Mouse (Mus musculus) hindbrain, embryonic 15.5 days (tissue): ENCODE measurements around the gene Specc1. TPM values are rescaled to one million over a fixed set of nuclear protein-coding genes. Genes with fewer than 3 reads are reported as not detected.

Source experiments
- ATAC-seq: fragments of 200-750 bp; cut with Nextera tagmentation; 2 replicates; pipeline ENCODE4 v1.8.0; 2017; ENCODE audit warnings: low read depth, moderate number of reproducible peaks, moderate TSS enrichment; ENCODE audit not compliant: low FRiP score
- H3K27ac ChIP-seq: fragments of 300-500 bp; sonication (generic); replicated peaks from 2 replicates; pipeline ENCODE4 v1.5.1; 2015; ENCODE audit warnings: mild to moderate bottlenecking, inconsistent platforms
- H3K27me3 ChIP-seq: fragments of 300-500 bp; sonication (generic); 2 replicates; pipeline ENCODE4 v1.6.1; 2015; ENCODE audit warnings: control low read depth, inconsistent platforms
- H3K36me3 ChIP-seq: fragments of 300-500 bp; sonication (generic); 2 replicates; pipeline ENCODE4 v1.6.1; 2015; ENCODE audit warnings: control low read depth, inconsistent platforms
- H3K4me1 ChIP-seq: fragments of 300-500 bp; sonication (generic); replicated peaks from 2 replicates; pipeline ENCODE4 v1.6.1; 2015; ENCODE audit warnings: control low read depth, inconsistent platforms
- H3K4me2 ChIP-seq: fragments of 300-500 bp; sonication (generic); 2 replicates; pipeline ENCODE4 v1.6.1; 2015; ENCODE audit warnings: moderate library complexity, mild to moderate bottlenecking, inconsistent platforms
- H3K4me3 ChIP-seq: fragments of 300-500 bp; sonication (generic); 2 replicates; pipeline ENCODE4 v1.5.1; 2015; ENCODE audit warnings: mild to moderate bottlenecking, inconsistent platforms
- H3K9ac ChIP-seq: fragments of 300-500 bp; sonication (generic); 2 replicates; pipeline ENCODE4 v1.6.1; 2015; ENCODE audit warnings: inconsistent platforms
- H3K9me3 ChIP-seq: fragments of 300-500 bp; sonication (generic); 2 replicates; pipeline ENCODE4 v1.6.1; 2016; ENCODE audit warnings: control low read depth, inconsistent platforms
- WGBS: fragments of 180-500 bp; shearing (Covaris S2); methylation state at CpG from one replicate; pipeline ENCODE4 v1.1.7; 2015; 5-methylcytosine and 5-hydroxymethylcytosine counted together
- polyA plus RNA-seq: library from polyadenylated mRNA; unstranded; fragments of >200 nt; fragmentation: Nextera tagmentation; extraction: Ambion mirVana; gene quantifications from 2 replicates; pipeline ENCODE4 v1.2.1, GENCODE M21; 2015

Specc1 gene
- polyA plus RNA-seq, 1 experiment from 2014 or later, result 10.2 TPM

DNA sequence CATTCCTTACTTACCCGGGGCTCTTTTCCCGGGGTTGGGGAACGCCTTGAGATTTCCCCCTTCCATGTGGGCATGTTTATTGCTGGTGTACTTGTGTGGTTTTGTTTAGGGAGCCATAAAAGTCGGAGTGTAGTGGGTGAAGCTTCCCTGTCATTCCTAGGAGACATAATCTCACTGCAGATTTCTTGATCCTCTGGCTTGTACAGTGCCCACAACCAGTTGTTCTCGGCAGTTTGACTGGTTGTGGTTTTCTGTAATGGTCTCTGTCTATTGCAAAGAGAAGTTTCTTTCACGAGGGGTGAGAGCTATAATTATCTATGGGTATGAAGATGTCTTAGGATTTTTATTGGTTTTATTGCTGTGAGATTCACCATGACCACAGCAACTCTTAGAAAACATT lies 78.0 kb downstream of the Specc1 start:
- Histone ChIP-seq H3K4me1 (no peaks in the 10 kb centered on the region), H3K27ac (no peak overlapping the region), H3K9ac (no peak overlapping the region), H3K4me3 (no peak overlapping the region), H3K9me3 (no peaks in the 10 kb centered on the region), H3K4me2 (no peak overlapping the region), H3K27me3 (no peaks in the 10 kb centered on the region), H3K36me3 (no peaks in the 10 kb centered on the region)
- ATAC-seq, result no peak
- WGBS, result 76% methylated on average over 6 of the region's 6 CpGs

DNA sequence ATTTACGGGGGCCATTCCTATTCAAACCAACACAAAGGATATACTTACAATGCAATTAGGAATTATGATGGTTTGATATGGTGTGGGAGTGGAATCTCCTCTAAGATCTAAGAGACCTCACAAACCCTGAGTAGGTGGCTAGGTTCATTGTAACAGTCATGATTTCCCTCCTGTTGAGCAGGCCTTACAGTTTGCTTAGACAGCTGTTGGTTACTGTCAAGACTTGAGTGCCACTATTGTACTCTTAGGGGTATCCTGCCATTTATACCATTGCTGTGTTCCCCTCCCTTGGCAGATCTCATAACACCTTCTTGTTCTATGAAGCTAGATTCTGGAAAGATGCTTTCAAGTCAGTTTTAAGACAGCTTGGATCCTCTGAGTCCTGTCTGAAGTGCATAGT lies 78.7 kb downstream of the Specc1 start:
- Histone ChIP-seq H3K36me3 (no peaks in the 10 kb centered on the region), H3K9me3 (no peaks in the 10 kb centered on the region)
- WGBS, result 92% methylated on average over 1 of the region's 1 CpGs

GRCm38 (mm10) chr11:62040122-62040521 lies 83.6 kb downstream of the Specc1 start:
- Histone ChIP-seq H3K27me3 (no peaks in the 10 kb centered on the region), H3K4me2 (no peak overlapping the region), H3K4me1 (no peaks in the 10 kb centered on the region), H3K9ac (no peak overlapping the region), H3K9me3 (no peaks in the 10 kb centered on the region), H3K4me3 (no peak overlapping the region), H3K27ac (no peak overlapping the region), H3K36me3 (no peaks in the 10 kb centered on the region)
- WGBS, result 63% methylated on average over 2 of the region's 2 CpGs
- no peak for ATAC-seq

More for the DNA sequence above, 78.7 kb downstream of the Specc1 start:
- Histone ChIP-seq H3K9ac (no peak overlapping the region), H3K27ac (no peak overlapping the region), H3K27me3 (no peaks in the 10 kb centered on the region), H3K4me3 (no peak overlapping the region), H3K4me2 (no peak overlapping the region), H3K4me1 (no peaks in the 10 kb centered on the region)
- no peak for ATAC-seq

GRCm38 (mm10) chr11:62044627-62045026 lies 88.1 kb downstream of the Specc1 start:
- Histone ChIP-seq H3K9me3 (no peaks in the 10 kb centered on the region), H3K27ac (no peak overlapping the region), H3K9ac (no peak overlapping the region), H3K4me3 (no peak overlapping the region), H3K4me1 (no peaks in the 10 kb centered on the region), H3K36me3 (no peaks in the 10 kb centered on the region), H3K27me3 (no peaks in the 10 kb centered on the region), H3K4me2 (no peak overlapping the region)
- ATAC-seq, result no peak
- 41% methylated on average over 3 of the region's 3 CpGs for WGBS

DNA sequence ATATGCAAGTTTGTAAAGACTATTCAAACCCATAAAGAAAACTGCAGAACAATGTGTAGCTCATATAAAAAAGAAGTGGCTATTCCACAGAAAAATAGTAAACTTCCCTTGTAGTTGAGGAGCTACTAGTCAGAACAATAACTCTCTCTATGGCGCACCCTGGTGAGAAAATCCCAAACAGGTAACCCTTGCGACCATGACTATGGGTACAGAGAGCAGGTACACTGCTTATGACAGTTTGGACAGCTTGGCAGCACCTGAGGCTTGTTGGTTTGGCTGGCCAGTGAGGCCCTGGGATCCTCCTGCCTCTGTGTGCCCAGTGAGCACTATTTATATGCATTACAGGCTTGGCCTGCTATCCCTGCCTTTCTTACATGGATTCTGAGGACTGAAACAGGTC lies 89.4 kb downstream of the Specc1 start:
- H3K4me3 ChIP-seq, result no peak overlapping the region
- ATAC-seq, result no peak
- H3K9ac ChIP-seq, result no peak overlapping the region
- no peaks in the 10 kb centered on the region for H3K4me1 ChIP-seq
- 59% methylated on average over 2 of the region's 2 CpGs for WGBS
- H3K4me2 ChIP-seq, result no peak overlapping the region
- no peaks in the 10 kb centered on the region for H3K36me3 ChIP-seq
- H3K27me3 ChIP-seq, result no peaks in the 10 kb centered on the region
- H3K27ac ChIP-seq, result no peak overlapping the region
- H3K9me3 ChIP-seq, result no peaks in the 10 kb centered on the region

GRCm38 (mm10) chr11:62047817-62048640 lies 91.5 kb downstream of the Specc1 start:
- ATAC-seq, result peak; percentile 51; the same call in 1 of the 2 replicates
- 42% methylated on average over 9 of the region's 9 CpGs for WGBS
- no peaks in the 10 kb centered on the region for H3K36me3 ChIP-seq
- H3K27ac ChIP-seq, result no peak overlapping the region
- no peaks in the 10 kb centered on the region for H3K27me3 ChIP-seq
- H3K9me3 ChIP-seq, result no peaks in the 10 kb centered on the region
- H3K4me3 ChIP-seq, result no peak overlapping the region
- H3K4me1 ChIP-seq, result no peaks in the 10 kb centered on the region
- no peak overlapping the region for H3K4me2 ChIP-seq
- H3K9ac ChIP-seq, result no peak overlapping the region

- Histone ChIP-seq H3K27ac (no peak overlapping the region), H3K9ac (no peak overlapping the region)
- no peak for ATAC-seq
These were observed 92.6 kb downstream of the Specc1 start for GRCm38 (mm10) chr11:62049170-62049569.

GRCm38 (mm10) chr11:62050356-62051330 lies 94.1 kb downstream of the Specc1 start:
- Histone ChIP-seq H3K4me3 (no peak overlapping the region), H3K9me3 (no peaks in the 10 kb centered on the region), H3K9ac (no peak overlapping the region), H3K4me1 (no peaks in the 10 kb centered on the region), H3K36me3 (no peaks in the 10 kb centered on the region), H3K4me2 (no peak overlapping the region), H3K27ac (no peak overlapping the region), H3K27me3 (no peaks in the 10 kb centered on the region)
- no peak for ATAC-seq
- 67% methylated on average over 8 of the region's 8 CpGs for WGBS

More at GRCm38 (mm10) chr11:62049170-62049569, 92.6 kb downstream of the Specc1 start:
- Histone ChIP-seq H3K4me2 (no peak overlapping the region), H3K36me3 (no peaks in the 10 kb centered on the region), H3K9me3 (no peaks in the 10 kb centered on the region), H3K4me3 (no peak overlapping the region), H3K4me1 (no peaks in the 10 kb centered on the region), H3K27me3 (no peaks in the 10 kb centered on the region)

GRCm38 (mm10) chr11:62051487-62051886 lies 94.9 kb downstream of the Specc1 start:
- Histone ChIP-seq H3K36me3 (no peaks in the 10 kb centered on the region), H3K4me1 (no peaks in the 10 kb centered on the region), H3K9ac (no peak overlapping the region), H3K4me2 (no peak overlapping the region), H3K9me3 (no peaks in the 10 kb centered on the region), H3K4me3 (no peak overlapping the region), H3K27me3 (no peaks in the 10 kb centered on the region), H3K27ac (no peak overlapping the region)
- ATAC-seq, result no peak
- whole genome bisulfite sequencing, result 97% methylated on average over 4 of the region's 4 CpGs

GRCm38 (mm10) chr11:62053928-62054327 lies 97.4 kb downstream of the Specc1 start:
- no peak overlapping the region for H3K4me2 ChIP-seq
- WGBS, result 18% methylated on average over 9 of the region's 9 CpGs
- H3K36me3 ChIP-seq, result no peaks in the 10 kb centered on the region
- no peaks in the 10 kb centered on the region for H3K4me1 ChIP-seq
- no peaks in the 10 kb centered on the region for H3K9me3 ChIP-seq
- no peak overlapping the region for H3K9ac ChIP-seq
- H3K4me3 ChIP-seq, result no peak overlapping the region
- H3K27me3 ChIP-seq, result no peaks in the 10 kb centered on the region
- no peak overlapping the region for H3K27ac ChIP-seq
- ATAC-seq, result no peak

GRCm38 (mm10) chr11:62064565-62064964 lies 108.0 kb downstream of the Specc1 start:
- Histone ChIP-seq H3K36me3 (no peaks in the 10 kb centered on the region), H3K27me3 (no peaks in the 10 kb centered on the region), H3K9me3 (no peaks in the 10 kb centered on the region), H3K9ac (no peak overlapping the region), H3K4me1 (no peaks in the 10 kb centered on the region), H3K27ac (no peak overlapping the region), H3K4me2 (no peak overlapping the region), H3K4me3 (no peak overlapping the region)
- WGBS, result 57% methylated on average over 1 of the region's 1 CpGs
- ATAC-seq, result no peak

DNA sequence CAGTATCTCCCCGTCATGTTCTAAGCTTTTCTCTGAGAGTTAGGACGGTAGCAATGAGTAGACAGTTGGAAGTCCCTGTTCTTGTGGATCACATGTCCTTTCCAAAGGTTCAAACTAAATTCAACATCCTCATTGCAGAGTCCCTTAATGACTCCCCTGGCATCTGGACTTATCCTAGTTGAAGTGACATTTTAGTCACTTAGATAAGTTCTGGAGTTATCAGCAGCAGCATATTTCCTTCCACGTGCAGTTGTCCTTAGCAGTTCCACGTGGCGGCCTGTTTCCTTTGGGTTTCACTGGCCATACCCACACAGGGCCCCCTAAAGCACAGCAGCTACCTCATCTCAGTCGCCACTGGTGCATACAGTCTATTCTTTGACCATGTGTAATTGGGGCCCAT lies 109.1 kb downstream of the Specc1 start:
- no peak for ATAC-seq
- 76% methylated on average over 6 of the region's 6 CpGs for WGBS
- H3K9ac ChIP-seq, result no peak overlapping the region

More for the DNA sequence above, 109.1 kb downstream of the Specc1 start:
- Histone ChIP-seq H3K4me3 (no peak overlapping the region), H3K27ac (no peak overlapping the region), H3K9me3 (no peaks in the 10 kb centered on the region), H3K4me2 (no peak overlapping the region), H3K36me3 (no peaks in the 10 kb centered on the region), H3K4me1 (no peaks in the 10 kb centered on the region), H3K27me3 (no peaks in the 10 kb centered on the region)
